Mouse (Mus musculus) kidney, adult 2 months (tissue): ENCODE results near the gene Syndig1. TPM values are rescaled to one million over a fixed set of nuclear protein-coding genes. Genes with fewer than 3 reads are reported as not detected.

Experiments used
- DNase-seq: peaks from one replicate; pipeline ENCODE4 v3.0.0; 2021
- H3K27ac ChIP-seq: fragments of 200-500 bp; 2 replicates; pipeline ENCODE4 v1.5.1; 2012; ENCODE audit warnings: low read depth, low read length, control low read depth, inconsistent platforms; ENCODE audit not compliant: insufficient read depth
- H3K27me3 ChIP-seq: fragments of 200-500 bp; replicated peaks from 2 replicates; pipeline ENCODE4 v1.6.1; 2012; ENCODE audit warnings: mild to moderate bottlenecking, moderate library complexity, low read length, inconsistent platforms; ENCODE audit not compliant: control insufficient read depth, insufficient read depth
- H3K36me3 ChIP-seq: fragments of 200-500 bp; 2 replicates; pipeline ENCODE4 v1.6.1; 2012; ENCODE audit warnings: mild to moderate bottlenecking, moderate library complexity, low read length, inconsistent platforms; ENCODE audit not compliant: control insufficient read depth, insufficient read depth
- H3K4me1 ChIP-seq: fragments of 200-500 bp; 2 replicates; pipeline ENCODE4 v1.6.1; 2011; ENCODE audit warnings: low read length; ENCODE audit not compliant: control insufficient read depth, insufficient read depth
- H3K4me3 ChIP-seq: fragments of 200-500 bp; 2 replicates; pipeline ENCODE4 v1.5.1; 2011; ENCODE audit warnings: mild to moderate bottlenecking, low read depth, low read length, control low read depth; ENCODE audit not compliant: insufficient read depth
- CTCF ChIP-seq: fragments of 200-500 bp; conservative IDR thresholded peaks from 2 replicates; pipeline ENCODE4 v1.5.1; 2011; ENCODE audit warnings: low read depth, mild to moderate bottlenecking, control low read depth, low read length, moderate library complexity, mixed read lengths; ENCODE audit not compliant: insufficient read depth, insufficient read length
- POLR2A ChIP-seq: fragments of 200-500 bp; IDR thresholded peaks from one replicate; pipeline ENCODE4 v1.6.1; 2011; ENCODE audit warnings: low read depth, low read length, control low read depth
- WGBS: fragments of 180-500 bp; shearing (Covaris S2); methylation state at CpG from one replicate; pipeline ENCODE4 v1.1.7; 2018; 5-methylcytosine and 5-hydroxymethylcytosine counted together
- polyA plus RNA-seq: library from polyadenylated mRNA; depleted of rRNA; stranded (reverse); fragments of >200 nt; gene quantifications from 2 replicates; pipeline ENCODE4 v1.2.3, GENCODE M21; 2012

Gene Syndig1
- polyA plus RNA-seq, 1 experiment: 0.20 TPM

DNA sequence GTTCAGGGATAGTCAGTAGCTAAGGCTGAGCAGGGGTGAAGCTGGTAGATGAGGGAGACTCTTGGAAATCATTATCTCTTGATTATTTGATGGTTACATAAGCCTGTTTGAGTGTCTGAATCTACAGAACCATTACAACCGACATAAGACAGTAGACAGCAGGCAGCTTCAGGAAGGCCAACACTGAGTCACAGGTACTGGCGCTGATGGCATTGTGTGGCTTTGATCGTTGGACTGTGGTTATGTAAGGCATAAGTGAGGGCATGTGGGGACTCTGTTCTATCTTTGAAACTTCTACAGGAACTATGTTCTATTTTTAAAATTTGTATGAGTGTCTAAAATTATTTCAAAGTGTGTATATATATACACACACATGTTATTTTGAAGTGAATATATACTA is 88.2 kb downstream of the Syndig1 start:
- Histone ChIP-seq H3K4me1 (no peaks in the 10 kb centered on the region), H3K27me3 (no peaks in the 10 kb centered on the region), H3K27ac (no peak overlapping the region), H3K4me3 (no peak overlapping the region), H3K36me3 (no peaks in the 10 kb centered on the region)
- no peak for TF ChIP-seq POLR2A
- no peak for TF ChIP-seq CTCF
- WGBS: 77% methylated on average over 3 of the region's 3 CpGs
- DNase-seq: no peak

DNA sequence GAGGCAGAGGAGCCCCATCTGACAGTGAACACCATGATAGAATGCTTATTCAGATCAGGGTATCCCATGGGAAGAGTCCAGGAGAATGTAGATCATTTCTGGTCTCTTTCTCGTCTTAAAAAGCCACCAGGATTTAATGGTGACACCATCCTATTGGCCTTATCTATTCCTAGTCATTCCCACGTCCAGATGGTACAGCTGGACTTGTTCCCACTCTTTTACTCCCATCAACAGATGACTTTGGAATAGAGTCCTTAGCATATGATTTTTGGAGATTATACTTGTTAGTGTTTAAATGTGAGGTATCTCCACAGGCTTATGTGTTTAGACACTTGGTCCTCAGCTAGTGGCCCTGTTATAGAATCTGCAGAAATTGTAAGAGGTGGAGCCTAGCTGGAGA is 94.5 kb downstream of the Syndig1 start:
- 46% methylated on average over 2 of the region's 2 CpGs for WGBS
- TF ChIP-seq CTCF (no peak), POLR2A (no peak)
- no peak overlapping the region for H3K27ac ChIP-seq
- H3K4me3 ChIP-seq: no peak overlapping the region
- DNase-seq: no peak
- H3K27me3 ChIP-seq: no peaks in the 10 kb centered on the region
- H3K36me3 ChIP-seq: no peaks in the 10 kb centered on the region
- H3K4me1 ChIP-seq: no peaks in the 10 kb centered on the region

DNA sequence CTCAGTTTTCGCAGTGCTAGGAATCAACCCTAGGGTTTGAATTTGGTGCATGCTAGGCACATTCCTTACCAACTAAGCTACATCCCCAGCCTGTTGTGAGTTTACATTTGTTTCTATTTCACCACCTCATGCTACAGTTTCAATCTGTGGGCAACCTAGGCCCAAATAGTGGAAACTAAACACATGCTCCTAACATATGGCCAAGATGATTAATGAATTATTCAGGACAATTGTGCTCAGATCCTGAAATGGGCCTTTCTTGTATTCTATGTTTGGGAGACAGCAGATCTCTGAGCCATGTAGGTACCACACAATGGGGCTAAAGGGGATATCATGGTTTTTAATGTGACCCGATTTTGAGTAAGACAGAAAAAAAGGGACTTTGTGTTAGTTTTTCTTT is 96.9 kb downstream of the Syndig1 start:
- Histone ChIP-seq H3K27me3 (no peaks in the 10 kb centered on the region), H3K36me3 (no peaks in the 10 kb centered on the region), H3K4me1 (no peaks in the 10 kb centered on the region), H3K4me3 (no peak overlapping the region), H3K27ac (no peak overlapping the region)
- DNase-seq: no peak
- TF ChIP-seq CTCF: no peak
- no peak for TF ChIP-seq POLR2A
- WGBS: 91% methylated on average over 2 of the region's 2 CpGs

DNA sequence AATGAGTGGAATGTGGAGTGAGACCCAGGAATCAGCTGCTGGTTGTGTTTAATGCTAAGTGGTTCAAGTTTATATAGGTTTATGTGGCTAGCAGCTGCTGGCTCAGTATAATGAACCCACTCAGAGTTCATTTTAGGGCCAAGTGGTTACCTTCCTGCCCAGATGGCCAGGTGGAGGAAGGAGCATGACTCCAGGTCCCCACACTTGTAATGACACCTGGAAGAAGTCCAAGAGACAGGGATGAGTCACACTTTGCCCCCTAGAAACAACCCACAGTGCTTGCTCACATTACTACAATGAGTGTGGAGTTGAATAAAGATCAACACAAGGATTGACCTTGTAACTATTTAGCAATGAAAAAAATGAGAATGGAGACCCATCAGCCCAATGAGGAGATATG is 98.0 kb downstream of the Syndig1 start:
- no peak overlapping the region for H3K4me3 ChIP-seq
- no peaks in the 10 kb centered on the region for H3K36me3 ChIP-seq
- TF ChIP-seq POLR2A (no peak), CTCF (no peak)
- H3K4me1 ChIP-seq: no peaks in the 10 kb centered on the region
- no peak for DNase-seq
- no peak overlapping the region for H3K27ac ChIP-seq
- H3K27me3 ChIP-seq: no peaks in the 10 kb centered on the region

DNA sequence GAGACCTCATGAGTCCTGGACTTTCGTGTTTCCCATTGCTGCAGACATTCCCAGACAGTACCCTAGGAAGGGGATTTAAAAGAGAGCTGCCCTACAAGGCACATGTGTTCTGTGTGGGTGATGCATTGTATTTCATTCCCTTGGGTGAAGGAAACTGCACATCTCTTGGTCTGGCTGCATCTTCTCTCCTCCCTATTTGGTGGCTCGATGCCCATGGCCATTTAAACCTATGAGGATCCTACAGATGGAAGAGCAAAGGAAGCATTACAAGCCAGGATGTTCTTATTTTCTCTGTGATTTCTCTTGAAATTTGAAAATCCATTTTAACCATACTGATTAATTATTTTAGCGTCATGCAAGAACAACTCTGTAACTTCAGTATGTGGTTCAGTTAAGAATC is 98.5 kb downstream of the Syndig1 start:
- no peak for DNase-seq
- Histone ChIP-seq H3K4me1 (no peaks in the 10 kb centered on the region), H3K27ac (no peak overlapping the region), H3K27me3 (no peaks in the 10 kb centered on the region), H3K4me3 (no peak overlapping the region), H3K36me3 (no peaks in the 10 kb centered on the region)
- 85% methylated on average over 3 of the region's 3 CpGs for WGBS
- no peak for TF ChIP-seq POLR2A
- no peak for TF ChIP-seq CTCF

DNA sequence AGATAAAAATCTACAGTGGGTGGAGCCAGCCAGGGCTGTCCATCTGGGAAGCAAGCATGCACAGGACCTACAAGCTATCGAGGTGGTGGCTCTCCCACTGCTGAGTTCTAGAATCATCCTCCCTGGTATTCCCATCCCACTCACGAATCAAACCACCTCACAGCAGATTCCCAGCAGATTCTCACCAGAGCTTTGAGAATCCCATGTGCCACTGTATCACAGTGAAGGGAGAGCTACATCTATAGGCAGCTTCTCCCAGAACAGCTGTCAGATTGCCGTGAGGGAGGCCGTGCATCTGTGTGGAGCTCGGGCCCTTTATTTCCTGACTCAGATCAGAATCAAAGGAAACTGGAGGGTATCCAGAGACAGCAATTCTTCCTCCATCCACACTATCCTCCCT is 101.0 kb downstream of the Syndig1 start:
- TF ChIP-seq CTCF (no peak), POLR2A (no peak)
- H3K4me3 ChIP-seq: no peak overlapping the region
- no peak for DNase-seq
- no peaks in the 10 kb centered on the region for H3K36me3 ChIP-seq
- no peaks in the 10 kb centered on the region for H3K4me1 ChIP-seq
- no peaks in the 10 kb centered on the region for H3K27me3 ChIP-seq
- 73% methylated on average over 5 of the region's 5 CpGs for WGBS
- no peak overlapping the region for H3K27ac ChIP-seq

DNA sequence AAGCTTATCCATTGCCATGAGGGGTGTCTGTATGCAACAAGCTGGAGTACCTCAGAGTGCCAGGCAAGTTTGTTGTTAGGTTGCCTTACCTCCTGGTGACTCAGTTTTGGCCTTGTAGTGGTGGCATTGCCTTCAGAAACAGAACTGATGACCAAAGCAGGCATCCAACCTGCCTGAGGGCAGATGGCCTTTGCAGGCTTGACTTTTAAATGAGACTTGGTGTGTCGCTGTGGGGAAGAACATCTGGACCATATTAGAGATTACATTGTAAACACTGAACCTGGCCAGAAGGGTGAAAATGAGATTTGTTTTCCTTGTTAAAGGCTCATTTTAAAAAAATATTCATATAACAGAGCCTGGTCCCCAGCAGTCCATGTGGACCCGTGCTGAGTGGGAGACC is 102.1 kb downstream of the Syndig1 start:
- Histone ChIP-seq H3K36me3 (no peaks in the 10 kb centered on the region), H3K4me3 (no peak overlapping the region), H3K27me3 (no peaks in the 10 kb centered on the region), H3K27ac (no peak overlapping the region), H3K4me1 (no peaks in the 10 kb centered on the region)
- WGBS: 88% methylated on average over 2 of the region's 2 CpGs
- TF ChIP-seq CTCF (no peak), POLR2A (no peak)
- no peak for DNase-seq

DNA sequence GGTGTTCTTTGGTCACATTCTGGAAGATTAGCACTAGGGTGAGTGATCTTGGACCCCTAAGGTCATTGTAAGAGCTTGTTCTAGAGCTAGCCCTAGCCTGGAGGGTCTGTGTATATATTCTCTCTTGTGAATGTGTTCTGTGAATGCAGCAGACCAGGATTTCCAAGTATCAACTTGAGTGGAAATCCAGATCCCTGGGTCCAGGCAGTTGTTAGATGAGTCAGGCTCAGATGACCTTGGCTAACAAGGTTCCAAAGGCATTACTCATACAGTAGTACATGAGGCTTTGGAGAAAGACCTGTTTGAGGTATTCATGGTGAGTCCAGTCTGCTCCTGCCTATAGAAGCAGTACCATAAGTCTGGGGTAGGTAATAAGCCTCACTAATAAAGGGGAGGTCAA is 103.1 kb downstream of the Syndig1 start:
- Histone ChIP-seq H3K36me3 (no peaks in the 10 kb centered on the region), H3K4me3 (no peak overlapping the region), H3K4me1 (no peaks in the 10 kb centered on the region), H3K27me3 (no peaks in the 10 kb centered on the region), H3K27ac (no peak overlapping the region)
- no peak for DNase-seq
- no peak for TF ChIP-seq CTCF
